Comparison of ENCODE assay signal across 13 mouse cellular contexts in the genomic region with DNA sequence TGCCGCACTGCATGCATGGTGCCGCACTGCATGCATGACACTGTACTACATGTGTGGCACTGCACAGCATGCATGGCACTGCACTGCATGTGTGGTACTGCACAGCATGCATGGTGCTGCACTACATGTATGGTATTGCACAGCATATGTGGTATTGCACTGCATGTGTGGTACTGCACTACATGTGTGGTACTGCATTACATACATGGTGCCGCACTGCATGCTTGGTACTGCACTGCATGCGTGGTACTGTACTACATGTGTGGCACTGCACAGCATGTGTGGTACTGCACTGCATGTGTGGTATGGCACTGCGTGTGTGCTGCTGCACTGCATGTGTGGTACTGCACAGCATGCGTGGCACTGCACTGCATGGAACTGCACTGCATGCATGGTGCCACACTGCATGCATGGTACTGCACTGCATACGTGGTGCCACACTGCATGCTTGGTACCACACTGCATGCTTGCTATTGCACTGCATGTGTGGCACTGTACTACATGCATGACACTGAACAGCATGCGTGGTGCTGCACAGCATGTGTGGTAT.
DNase-seq lines count a peak whose midpoint lies in the region; ATAC-seq lines count a peak whose summit lies in the region.
"Had no signal": no experiment of that assay in that cellular context is flagged by ENCODE, and none has a peak within 500 bp of the region (broad histone marks: within the 10 kb centered on the region; RNA-seq: fewer than 3 reads in every experiment).

No protein-coding gene starts in this region.

- no peak overlapping the region for H3K27ac ChIP-seq in kidney, embryonic 14.5 days (ENCODE audit: low read depth, low read length)
- no peak overlapping the region for H3K27ac ChIP-seq in embryonic facial prominence, embryonic 12.5 days
- no peak overlapping the region for H3K27ac ChIP-seq in forebrain, embryonic 16.5 days (ENCODE audit: low read length)
- no peak overlapping the region for H3K27ac ChIP-seq in midbrain, embryonic 13.5 days

- peaks cover 3% of the 10 kb centered on the region; the same call in 1 of the 2 replicates for H3K4me1 ChIP-seq in kidney, embryonic 14.5 days (ENCODE audit: control insufficient read depth, insufficient read depth, low read length)
- H3K4me1 ChIP-seq in embryonic facial prominence, embryonic 12.5 days, result 0 out of 2 replicates have a peak, but pooled peaks cover 3% of the 10 kb centered on the region
- H3K4me1 ChIP-seq in forebrain, embryonic 16.5 days (replicated peaks; ENCODE audit: control insufficient read depth, insufficient read depth, low read length), result peaks cover 10% of the 10 kb centered on the region
- peaks cover 21% of the 10 kb centered on the region for H3K4me1 ChIP-seq in midbrain, embryonic 13.5 days (replicated peaks)

- no peaks in the 10 kb centered on the region for H3K36me3 ChIP-seq in kidney, embryonic 14.5 days (ENCODE audit: control insufficient read depth, insufficient read depth, low read length)
- H3K36me3 ChIP-seq in embryonic facial prominence, embryonic 12.5 days, result no peaks in the 10 kb centered on the region
- H3K36me3 ChIP-seq in forebrain, embryonic 16.5 days (ENCODE audit: control insufficient read depth, insufficient read depth), result no peaks in the 10 kb centered on the region
- no peaks in the 10 kb centered on the region for H3K36me3 ChIP-seq in midbrain, embryonic 13.5 days

- no peaks in the 10 kb centered on the region for H3K27me3 ChIP-seq in kidney, embryonic 14.5 days (ENCODE audit: control insufficient read depth, insufficient read depth, low read length)
- H3K27me3 ChIP-seq in embryonic facial prominence, embryonic 12.5 days, result no peaks in the 10 kb centered on the region
- H3K27me3 ChIP-seq in forebrain, embryonic 16.5 days (replicated peaks; ENCODE audit: control insufficient read depth, insufficient read depth, low read length), result no peaks in the 10 kb centered on the region
- H3K27me3 ChIP-seq in midbrain, embryonic 13.5 days, result no peaks in the 10 kb centered on the region

- no peaks in the 10 kb centered on the region; the same call in 1 of the 2 replicates for H3K9me3 ChIP-seq in kidney, embryonic 14.5 days (ENCODE audit: control insufficient read depth, low read length)
- no peaks in the 10 kb centered on the region for H3K9me3 ChIP-seq in embryonic facial prominence, embryonic 12.5 days
- no peaks in the 10 kb centered on the region for H3K9me3 ChIP-seq in forebrain, embryonic 16.5 days (ENCODE audit: control insufficient read depth, low read length)
- H3K9me3 ChIP-seq in midbrain, embryonic 13.5 days, result no peaks in the 10 kb centered on the region

- H3K9ac ChIP-seq in kidney, embryonic 14.5 days (ENCODE audit: low read depth, low read length), result no peak overlapping the region
- no peak overlapping the region for H3K9ac ChIP-seq in embryonic facial prominence, embryonic 12.5 days
- no peak overlapping the region for H3K9ac ChIP-seq in forebrain, embryonic 16.5 days (replicated peaks; ENCODE audit: low read depth, low read length)
- no peak overlapping the region for H3K9ac ChIP-seq in midbrain, embryonic 13.5 days (replicated peaks)

- 97% methylated on average over 8 of the region's 8 CpGs for WGBS in kidney, embryonic 14.5 days
- 96% methylated on average over 8 of the region's 8 CpGs for WGBS in embryonic facial prominence, embryonic 12.5 days
- 96% methylated on average over 8 of the region's 8 CpGs for WGBS in forebrain, embryonic 16.5 days
- 97% methylated on average over 8 of the region's 8 CpGs for WGBS in midbrain, embryonic 13.5 days

- DNase-seq in kidney, postnatal 25 days, result no peak
- no peak for DNase-seq in cerebellum, adult 18-20 months
- DNase-seq in gastrocnemius, postnatal 14 days, result no peak
- DNase-seq in layer of hippocampus, postnatal 25 days (ENCODE audit: extremely low spot score in 1 of 2, low spot score in 1 of 2), result no peak
- DNase-seq: cerebellum, postnatal 36 days; kidney, adult 9 months; lung, postnatal 10 days; right cerebral cortex, postnatal 4 days; thymus, adult 2 months had no signal

- intact Hi-C loops in gastrocnemius, postnatal 14 days (cut with DNase I; ENCODE audit: low total_unique reads), result no loop called here

- no peak overlapping the region for H3K4me3 ChIP-seq in kidney, embryonic 14.5 days (ENCODE audit: low read length)
- H3K4me3 ChIP-seq in embryonic facial prominence, embryonic 12.5 days, result no peak overlapping the region
- H3K4me3 ChIP-seq in forebrain, embryonic 16.5 days (replicated peaks; ENCODE audit: low read length), result no peak overlapping the region
- H3K4me3 ChIP-seq in midbrain, embryonic 13.5 days (replicated peaks), result no peak overlapping the region

- no peak overlapping the region for H3K4me2 ChIP-seq in kidney, embryonic 14.5 days (replicated peaks; ENCODE audit: low read depth, low read length)
- no peak overlapping the region for H3K4me2 ChIP-seq in embryonic facial prominence, embryonic 12.5 days (replicated peaks)
- H3K4me2 ChIP-seq in forebrain, embryonic 16.5 days (ENCODE audit: low read length), result no peak overlapping the region
- no peak overlapping the region for H3K4me2 ChIP-seq in midbrain, embryonic 13.5 days (replicated peaks)

- ATAC-seq in kidney, embryonic 14.5 days (ENCODE audit: low FRiP score, low TSS enrichment), result peak; percentile 14; the same call in 1 of the 2 replicates
- ATAC-seq in embryonic facial prominence, embryonic 12.5 days (ENCODE audit: insufficient number of reproducible peaks, insufficient read depth, low FRiP score, low TSS enrichment), result peak; percentile 54; the same call in 1 of the 2 replicates
- peak; percentile 29 for ATAC-seq in forebrain, embryonic 16.5 days
- peak; percentile 44 for ATAC-seq in midbrain, embryonic 13.5 days
